Comparison of ENCODE assay signal across 8 mouse cellular contexts in the genomic region with DNA sequence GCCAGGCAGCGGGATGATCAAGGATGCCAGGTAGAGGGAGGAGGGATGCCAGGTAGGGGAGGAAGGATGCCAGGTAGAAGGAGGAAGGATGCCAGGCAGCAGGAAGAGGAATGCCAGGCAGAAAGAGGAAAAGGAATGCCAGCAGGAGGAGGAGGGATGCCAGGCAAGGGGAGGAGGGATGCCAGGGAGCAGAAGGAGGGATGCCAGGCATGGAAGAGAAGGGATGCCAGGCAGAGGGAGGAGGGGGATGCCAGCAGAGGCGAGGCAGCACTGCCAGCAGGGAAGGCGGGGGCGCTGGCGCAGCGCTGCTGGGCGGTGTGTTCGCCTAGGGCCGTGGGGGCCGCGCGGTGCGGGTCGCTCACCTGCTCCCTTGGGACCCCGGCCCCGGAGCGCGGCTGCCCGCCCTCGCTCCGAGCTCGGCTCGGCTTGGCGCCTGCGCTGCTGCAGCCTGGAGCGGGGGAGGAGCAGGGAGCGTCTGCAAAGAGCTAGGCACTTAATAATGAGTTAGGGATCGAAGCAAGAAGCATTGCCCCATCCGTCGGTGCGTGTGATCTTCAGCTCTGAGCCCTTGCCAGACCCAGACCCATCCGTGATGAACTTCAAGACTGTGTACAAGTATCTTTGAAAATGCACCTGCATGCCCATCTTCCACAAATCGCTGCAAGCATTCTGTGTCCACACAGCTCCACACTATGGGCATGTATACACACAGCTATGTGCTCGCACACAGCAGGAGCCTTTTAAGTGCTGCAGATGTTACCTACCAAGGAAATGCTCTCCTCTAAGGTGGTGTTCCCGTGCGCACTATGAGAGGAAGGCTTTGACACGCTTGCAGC. TPM values are rescaled to one million over a fixed set of nuclear protein-coding genes. Genes with fewer than 3 reads are reported as not detected.
DNase-seq lines count a peak whose midpoint lies in the region; ATAC-seq lines count a peak whose summit lies in the region.

A gene (minus strand): TSS at position 426 of the 836 bp plus-strand sequence.

- H3K27me3 ChIP-seq in hindbrain, embryonic 13.5 days: peaks cover 28% of the 10 kb centered on the region
- H3K27me3 ChIP-seq in midbrain, embryonic 16.5 days (ENCODE audit: control insufficient read depth, insufficient read depth, low read depth, low read length): no peaks in the 10 kb centered on the region

- H3K9ac ChIP-seq in hindbrain, embryonic 13.5 days: peak within 1 kb of the TSS; percentile 94
- H3K9ac ChIP-seq in midbrain, embryonic 16.5 days (ENCODE audit: low read depth, low read length): peak within 1 kb of the TSS; percentile 81

- peaks cover 40% of the 10 kb centered on the region for H3K4me1 ChIP-seq in hindbrain, embryonic 13.5 days (replicated peaks)
- H3K4me1 ChIP-seq in midbrain, embryonic 16.5 days (ENCODE audit: control insufficient read depth, insufficient read depth, low read length): peaks cover 28% of the 10 kb centered on the region

- 3% methylated on average over 32 of the region's 37 CpGs for WGBS in hindbrain, embryonic 13.5 days
- 2% methylated on average over 33 of the region's 37 CpGs for WGBS in midbrain, embryonic 16.5 days

- peak within 1 kb of the TSS; percentile 60 for H3K4me3 ChIP-seq in hindbrain, embryonic 13.5 days
- H3K4me3 ChIP-seq in midbrain, embryonic 16.5 days (ENCODE audit: low read depth, low read length): peak within 1 kb of the TSS; percentile 67

- H3K9me3 ChIP-seq in hindbrain, embryonic 13.5 days: no peaks in the 10 kb centered on the region
- no peaks in the 10 kb centered on the region for H3K9me3 ChIP-seq in midbrain, embryonic 16.5 days (replicated peaks; ENCODE audit: control insufficient read depth, low read length, poor library complexity, severe bottlenecking)

- peak; percentile 83 for ATAC-seq in hindbrain, embryonic 13.5 days (ENCODE audit: low FRiP score)
- ATAC-seq in midbrain, embryonic 16.5 days: peak; percentile 91

- DNase-seq in kidney, adult 18-20 months: peak; percentile 40
- DNase-seq in kidney, adult 8-10 months: no peak
- DNase-seq in cerebellum, postnatal 14 days: peak; percentile 97 to 98
- peak; percentile 63 to 67 for DNase-seq in frontal cortex, postnatal 25 days (ENCODE audit: low spot score in 2 of 2)
- peak; percentile 67 to 85 for DNase-seq in left cerebral cortex, adult 8-10 months (ENCODE audit: low spot score in 2 of 2)
- peak; percentile 34 for DNase-seq in urinary bladder, postnatal 25 days (ENCODE audit: low spot score)

- peak within 1 kb of the TSS; percentile 55 for H3K27ac ChIP-seq in hindbrain, embryonic 13.5 days
- peak within 1 kb of the TSS; percentile 56 for H3K27ac ChIP-seq in midbrain, embryonic 16.5 days (ENCODE audit: low read length)

- H3K36me3 ChIP-seq in hindbrain, embryonic 13.5 days: no peaks in the 10 kb centered on the region
- no peaks in the 10 kb centered on the region for H3K36me3 ChIP-seq in midbrain, embryonic 16.5 days (ENCODE audit: control insufficient read depth, insufficient read depth, low read length)

- peak within 1 kb of the TSS; percentile 67 for H3K4me2 ChIP-seq in hindbrain, embryonic 13.5 days
- peak within 1 kb of the TSS; percentile 58 for H3K4me2 ChIP-seq in midbrain, embryonic 16.5 days (ENCODE audit: low read length)

RNA-seq across cellular contexts. Expression of the gene that starts here (rescaled TPM):
- polyA plus RNA-seq in hindbrain, embryonic 13.5 days (2015; fragmentation: Nextera tagmentation; extraction: Ambion mirVana): 86.2 and 87.6 TPM in 2 replicates
- total RNA-seq in left cerebral cortex, adult 8-10 months (2022): 100 to 1,000 TPM in 2 of 4 experiments, 10 to 100 TPM in 2; 98.6 to 117 (median 104) TPM
- polyA plus RNA-seq in midbrain, embryonic 16.5 days (2015; fragmentation: Nextera tagmentation; extraction: Ambion mirVana): 173 and 192 TPM in 2 replicates

Comparison
In these comparisons a context has a peak if more than half of its experiments do, and no peak if none do; other contexts are left out.
1. DNase-seq: peak in kidney, adult 18-20 months (single experiment), cerebellum, postnatal 14 days (2 of 2), frontal cortex, postnatal 25 days (2 of 2), left cerebral cortex, adult 8-10 months (2 of 2) and urinary bladder, postnatal 25 days (single experiment); none in kidney, adult 8-10 months (0 of 2).